ENCODE assay signal across 8 mouse cellular contexts in the genomic region with DNA sequence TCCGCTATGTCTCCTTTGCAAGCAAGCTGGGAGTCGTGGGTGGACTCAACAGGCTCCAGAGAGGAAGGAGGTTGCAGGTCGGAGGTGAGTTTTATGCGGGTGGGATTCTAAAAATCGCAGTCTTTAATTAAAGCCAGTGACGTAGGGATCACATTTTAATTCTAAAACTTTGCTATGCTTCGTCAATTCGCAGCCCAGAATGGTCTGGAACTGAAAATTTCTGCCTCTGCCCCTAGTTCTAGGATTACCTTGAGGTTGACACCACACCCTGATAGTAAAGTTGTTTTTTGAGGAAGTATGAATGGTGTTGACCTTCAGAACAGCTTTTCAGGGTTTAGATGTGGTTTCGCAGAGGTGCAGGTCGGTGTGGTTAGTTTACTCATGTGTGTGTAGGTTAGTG. TPM values are rescaled to one million over a fixed set of nuclear protein-coding genes. Genes with fewer than 3 reads are reported as not detected.
A peak's percentile ranks its signal among the peaks of the same experiment; 100 is the strongest.
DNase-seq lines count a peak whose midpoint lies in the region; ATAC-seq and TF ChIP-seq lines count a peak whose summit lies in the region.

No protein-coding gene starts in this region.

- WGBS in forebrain, embryonic 16.5 days = 29% methylated on average over 10 of the region's 10 CpGs
- WGBS in liver, embryonic 14.5 days (ENCODE audit: insufficient replicate concordance) = 10% methylated on average over 10 of the region's 10 CpGs
- WGBS in stomach, embryonic 15.5 days = 27% methylated on average over 10 of the region's 10 CpGs

- H3K36me3 ChIP-seq in erythroblast, embryonic 14.5 days (ENCODE audit: control insufficient read depth) = peaks cover 57% of the 10 kb centered on the region
- no peaks in the 10 kb centered on the region for H3K36me3 ChIP-seq in forebrain, embryonic 16.5 days (ENCODE audit: control insufficient read depth, insufficient read depth)
- H3K36me3 ChIP-seq in liver, embryonic 14.5 days (replicated peaks; ENCODE audit: control insufficient read depth, insufficient read depth, low read depth) = peaks cover 16% of the 10 kb centered on the region
- H3K36me3 ChIP-seq in stomach, embryonic 15.5 days = no peaks in the 10 kb centered on the region

- no peak for ATAC-seq in erythroblast, adult 5-6 weeks (replicated peaks; ENCODE audit: low FRiP score, poor library complexity, severe bottlenecking)
- ATAC-seq in forebrain, embryonic 16.5 days = no peak
- ATAC-seq in liver, embryonic 14.5 days (ENCODE audit: insufficient read depth) = no peak
- ATAC-seq in stomach, embryonic 15.5 days (ENCODE audit: insufficient read depth, low FRiP score, low read depth) = no peak

- H3K27me3 ChIP-seq in erythroblast, embryonic 14.5 days (ENCODE audit: control insufficient read depth) = no peaks in the 10 kb centered on the region
- no peaks in the 10 kb centered on the region for H3K27me3 ChIP-seq in forebrain, embryonic 16.5 days (replicated peaks; ENCODE audit: control insufficient read depth, insufficient read depth, low read length)
- H3K27me3 ChIP-seq in liver, embryonic 14.5 days (ENCODE audit: control insufficient read depth, insufficient read depth, low read length) = no peaks in the 10 kb centered on the region
- H3K27me3 ChIP-seq in stomach, embryonic 15.5 days (replicated peaks) = no peaks in the 10 kb centered on the region

- H3K27ac ChIP-seq in forebrain, embryonic 16.5 days (ENCODE audit: low read length) = no peak overlapping the region
- peak overlapping the region; percentile 99 for H3K27ac ChIP-seq in liver, embryonic 14.5 days
- peak overlapping the region; percentile 19; the same call in 1 of the 2 replicates for H3K27ac ChIP-seq in stomach, embryonic 15.5 days

- peaks cover 76% of the 10 kb centered on the region for H3K4me1 ChIP-seq in erythroblast, embryonic 14.5 days (ENCODE audit: control insufficient read depth)
- H3K4me1 ChIP-seq in forebrain, embryonic 16.5 days (replicated peaks; ENCODE audit: control insufficient read depth, insufficient read depth, low read length) = peaks cover 18% of the 10 kb centered on the region
- H3K4me1 ChIP-seq in liver, embryonic 14.5 days (replicated peaks; ENCODE audit: control insufficient read depth in 2 of 2, insufficient read depth in 2 of 2, low read length in 1 of 2) = peaks cover 56 to 57% of the 10 kb centered on the region in 2 experiments
- peaks cover 9% of the 10 kb centered on the region for H3K4me1 ChIP-seq in stomach, embryonic 15.5 days

- peak overlapping the region; percentile 98 for H3K4me3 ChIP-seq in erythroblast, embryonic 14.5 days (replicated peaks)
- peak overlapping the region; percentile 97 for H3K4me3 ChIP-seq in forebrain, embryonic 16.5 days (replicated peaks; ENCODE audit: low read length)
- peak overlapping the region; percentile 78 to 89 for H3K4me3 ChIP-seq in liver, embryonic 14.5 days (ENCODE audit: insufficient read depth in 1 of 2, low read depth in 2 of 2, low read length in 2 of 2)
- H3K4me3 ChIP-seq in stomach, embryonic 15.5 days (replicated peaks) = peak overlapping the region; percentile 95

- H3K9ac ChIP-seq in forebrain, embryonic 16.5 days (replicated peaks; ENCODE audit: low read depth, low read length) = peak overlapping the region; percentile 100
- H3K9ac ChIP-seq in liver, embryonic 14.5 days (replicated peaks) = peak overlapping the region; percentile 97
- peak overlapping the region; percentile 98; the same call in 1 of the 2 replicates for H3K9ac ChIP-seq in stomach, embryonic 15.5 days

- peak; percentile 43 to 54 for DNase-seq in B cell, adult 2 months
- no peak for DNase-seq in liver, embryonic 14.5 days (ENCODE audit: low read depth in 3 of 3, low spot score in 3 of 3)
- no peak for DNase-seq in frontal cortex, postnatal 14 days (ENCODE audit: low spot score in 2 of 2)
- DNase-seq in right cerebral cortex, postnatal 36 days (ENCODE audit: low spot score in 2 of 2) = no peak

- no peaks in the 10 kb centered on the region for H3K9me3 ChIP-seq in erythroblast, embryonic 14.5 days (ENCODE audit: control insufficient read depth, low read length)
- H3K9me3 ChIP-seq in forebrain, embryonic 16.5 days (ENCODE audit: control insufficient read depth, low read length) = no peaks in the 10 kb centered on the region
- H3K9me3 ChIP-seq in liver, embryonic 14.5 days (ENCODE audit: control insufficient read depth, low read length) = no peaks in the 10 kb centered on the region
- no peaks in the 10 kb centered on the region for H3K9me3 ChIP-seq in stomach, embryonic 15.5 days

- peak overlapping the region; percentile 91 for H3K4me2 ChIP-seq in forebrain, embryonic 16.5 days (ENCODE audit: low read length)
- peak overlapping the region; percentile 82 for H3K4me2 ChIP-seq in liver, embryonic 14.5 days (ENCODE audit: low read depth)
- H3K4me2 ChIP-seq in stomach, embryonic 15.5 days = peak overlapping the region; percentile 64

- no peak for TF ChIP-seq EP300 in liver, embryonic 14.5 days (IDR thresholded peaks at IDR 0.05; ENCODE audit: low read depth)

- no peak for TF ChIP-seq CTCF in liver, embryonic 14.5 days (IDR thresholded peaks at IDR 0.05; ENCODE audit: low read depth)

RNA-seq across cellular contexts. Expression of a gene that starts 1.3 kb away (rescaled TPM):
- 106 and 113 TPM in 2 replicates for polyA plus RNA-seq in erythroblast, embryonic 14.5 days (2012)
- total RNA-seq in erythroblast, adult 5-6 weeks (2015; ENCODE audit: low replicate concordance) = 375 and 403 TPM in 2 replicates
- 937 and 1,092 TPM in 2 replicates for total RNA-seq in erythroblast, adult 5-6 weeks (2017; ENCODE audit: low replicate concordance)
- polyA plus RNA-seq in forebrain, embryonic 16.5 days (2015; fragmentation: Nextera tagmentation; extraction: Ambion mirVana) = 224 and 243 TPM in 2 replicates
- polyA plus RNA-seq in liver, embryonic 14.5 days (2012; rRNA removed) = 106 and 118 TPM in 2 replicates
- polyA plus RNA-seq in liver, embryonic 14.5 days (2014; fragmentation: Nextera tagmentation; extraction: Ambion mirVana) = 113 and 137 TPM in 2 replicates
- polyA plus RNA-seq in stomach, embryonic 15.5 days (2015; fragmentation: Nextera tagmentation; extraction: Ambion mirVana) = 162 and 168 TPM in 2 replicates

RNA-seq across cellular contexts. Expression of a gene that starts 49.1 kb away (rescaled TPM):
- polyA plus RNA-seq in erythroblast, embryonic 14.5 days (2012) = 0.26 and 0.44 TPM in 2 replicates
- total RNA-seq in erythroblast, adult 5-6 weeks (2015; ENCODE audit: low replicate concordance) = 5.6 and 9.0 TPM in 2 replicates
- total RNA-seq in erythroblast, adult 5-6 weeks (2017; ENCODE audit: low replicate concordance) = 4.7 and 5.4 TPM in 2 replicates
- polyA plus RNA-seq in forebrain, embryonic 16.5 days (2015; fragmentation: Nextera tagmentation; extraction: Ambion mirVana) = 29.1 and 31.2 TPM in 2 replicates
- 4.6 and 5.2 TPM in 2 replicates for polyA plus RNA-seq in liver, embryonic 14.5 days (2012; rRNA removed)
- polyA plus RNA-seq in liver, embryonic 14.5 days (2014; fragmentation: Nextera tagmentation; extraction: Ambion mirVana) = 3.5 and 4.9 TPM in 2 replicates
- 5.9 and 10.9 TPM in 2 replicates for polyA plus RNA-seq in stomach, embryonic 15.5 days (2015; fragmentation: Nextera tagmentation; extraction: Ambion mirVana)

Comparison
In these comparisons a context has a peak if more than half of its experiments do, and no peak if none do; other contexts are left out.
1. DNase-seq: peak in B cell, adult 2 months (2 of 2); none in liver, embryonic 14.5 days (0 of 3), frontal cortex, postnatal 14 days (0 of 2) and right cerebral cortex, postnatal 36 days (0 of 2).
2. Peak in every context shown above with its lines, with median percentiles within 50 percentile points of each other: H3K4me3 ChIP-seq, H3K4me2 ChIP-seq and H3K9ac ChIP-seq.